Mouse (Mus musculus): ENCODE data around the gene Kcnk3.

DNA sequence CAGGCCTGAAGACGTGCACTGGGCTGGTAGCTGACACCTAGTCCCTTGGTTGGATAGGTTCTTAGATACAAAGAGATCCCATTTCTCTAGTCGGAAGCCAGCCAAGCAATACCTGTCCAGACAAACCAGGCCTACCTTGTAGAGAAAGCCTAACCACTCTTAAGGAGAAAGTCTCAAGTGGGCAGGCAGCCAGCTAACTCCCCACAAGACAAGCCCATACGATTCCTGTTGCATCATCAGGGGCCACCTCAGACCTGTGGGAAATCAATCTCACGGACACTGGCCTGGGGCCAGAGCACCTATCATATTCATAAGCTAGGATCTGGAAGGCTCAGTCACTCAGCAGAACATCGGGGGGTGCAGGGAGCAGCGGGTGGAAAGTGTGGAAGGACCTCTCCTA is 65.3 kb downstream of the Kcnk3 start:
- TF ChIP-seq GATA1 (IDR thresholded peaks at IDR 0.05; ENCODE audit: borderline replicate concordance, low read length) (no peak), FLI1 (IDR thresholded peaks at IDR 0.05; ENCODE audit: low read length) (no peak)

Measured in megakaryocyte, embryonic 14.5 days (primary cell).